Mouse (Mus musculus) G1E (cell line): ENCODE results near the gene Xylt1. TPM values are rescaled to one million over a fixed set of nuclear protein-coding genes. Genes with fewer than 3 reads are reported as not detected.

Experiments used
- ATAC-seq: 2 replicates; pipeline ENCODE4 v1.8.0; 2016; ENCODE audit warnings: mild to moderate bottlenecking; ENCODE audit not compliant: insufficient number of reproducible peaks, poor library complexity, low FRiP score, severe bottlenecking; ENCODE audit errors: extremely low read depth
- DNase-seq: peaks from one replicate; pipeline ENCODE4 v3.0.0; 2012; ENCODE audit warnings: low spot score
- H3K27me3 ChIP-seq: 2 replicates; pipeline ENCODE4 v1.6.1; 2012; ENCODE audit warnings: mild to moderate bottlenecking, low read length, inconsistent platforms; ENCODE audit not compliant: insufficient read depth
- H3K36me3 ChIP-seq: replicated peaks from 2 replicates; pipeline ENCODE3; 2012; ENCODE audit warnings: mild to moderate bottlenecking, inconsistent platforms
- H3K4me1 ChIP-seq: 2 replicates; pipeline ENCODE4 v1.6.1; 2012; ENCODE audit warnings: low read depth, low read length, inconsistent platforms, mixed read lengths; ENCODE audit not compliant: insufficient read depth
- H3K4me3 ChIP-seq: 2 replicates; pipeline ENCODE4 v1.5.1; 2012; ENCODE audit warnings: low read depth, mild to moderate bottlenecking, inconsistent platforms, low read length, moderate library complexity, mixed read lengths
- H3K9me3 ChIP-seq: replicated peaks from 2 replicates; pipeline ENCODE4 v1.6.1; 2012; ENCODE audit warnings: inconsistent platforms
- CTCF ChIP-seq: IDR thresholded peaks from 2 replicates; pipeline ENCODE4 v1.5.1; 2012; ENCODE audit warnings: low read depth, low read length, inconsistent platforms, mixed read lengths
- GATA1 ChIP-seq: IDR thresholded peaks from 2 replicates; pipeline ENCODE4 v1.6.1; 2012; ENCODE audit warnings: borderline replicate concordance, low read length, inconsistent platforms, mixed read lengths
- GATA2 ChIP-seq: IDR thresholded peaks from 2 replicates; pipeline ENCODE4 v1.6.1; 2012; ENCODE audit warnings: low read depth, low read length, inconsistent platforms, borderline replicate concordance
- POLR2AphosphoS5 ChIP-seq: IDR thresholded peaks from 2 replicates; pipeline ENCODE4 v1.6.1; 2012; ENCODE audit warnings: low read depth, low read length, inconsistent platforms; ENCODE audit not compliant: insufficient replicate concordance
- TAL1 ChIP-seq: conservative IDR thresholded peaks from 2 replicates; pipeline ENCODE4 v1.6.1; 2012; ENCODE audit warnings: low read depth, low read length, inconsistent platforms, mixed read lengths
- polyA plus RNA-seq: library from polyadenylated mRNA; stranded (reverse); fragments of >175 nt; gene quantifications from 2 replicates; pipeline ENCODE4 v1.2.3, GENCODE M21; 2012
- total RNA-seq, 2 experiments: library from RNA; stranded (forward) in 1 of 2; stranded (reverse) in 1 of 2; fragments of 200-1000 nt in 1 of 2; fragments of >200 nt in 1 of 2; fragmentation: Nextera tagmentation in 1 of 2; gene quantifications; 2 replicates each; pipeline ENCODE4 v1.2.3; 2014 to 2017

Gene Xylt1
- total and polyA plus RNA-seq, 3 experiments = 0.11 TPM; not detected in 2

- peaks cover 62% of the 10 kb centered on the region for H3K9me3 ChIP-seq
- H3K27me3 ChIP-seq = no peaks in the 10 kb centered on the region
- DNase-seq (no peak), ATAC-seq (no peak)
- no peak overlapping the region for H3K4me3 ChIP-seq
- H3K36me3 ChIP-seq = no peaks in the 10 kb centered on the region
- no peaks in the 10 kb centered on the region for H3K4me1 ChIP-seq
- TF ChIP-seq GATA2 = no peak
- TF ChIP-seq GATA1 = no peak
- TF ChIP-seq POLR2AphosphoS5 = no peak
Measured at GRCm38 (mm10) chr7:117382006-117382405, 1.2 kb downstream of the Xylt1 start.

GRCm38 (mm10) chr7:117383147-117383940, 2.6 kb downstream of the Xylt1 start:
- Histone ChIP-seq H3K36me3 (no peaks in the 10 kb centered on the region), H3K4me3 (no peak overlapping the region), H3K4me1 (no peaks in the 10 kb centered on the region), H3K9me3 (peaks cover 62% of the 10 kb centered on the region), H3K27me3 (no peaks in the 10 kb centered on the region)
- DNase-seq (no peak), ATAC-seq (no peak)
- no peak for TF ChIP-seq GATA2
- no peak for TF ChIP-seq GATA1
- no peak for TF ChIP-seq CTCF
- TF ChIP-seq TAL1 = no peak
- TF ChIP-seq POLR2AphosphoS5 = no peak

- TF ChIP-seq GATA2 (no peak), POLR2AphosphoS5 (no peak), CTCF (no peak), TAL1 (no peak), GATA1 (no peak)
- no peak overlapping the region for H3K4me3 ChIP-seq
- no peaks in the 10 kb centered on the region for H3K4me1 ChIP-seq
- ATAC-seq = no peak
- H3K9me3 ChIP-seq = peaks cover 61% of the 10 kb centered on the region
- no peaks in the 10 kb centered on the region for H3K27me3 ChIP-seq
- no peak for DNase-seq
- no peaks in the 10 kb centered on the region for H3K36me3 ChIP-seq
Measured at GRCm38 (mm10) chr7:117386376-117386775, 5.6 kb downstream of the Xylt1 start.

- no peaks in the 10 kb centered on the region for H3K27me3 ChIP-seq
- H3K4me3 ChIP-seq = no peak overlapping the region
- peaks cover 61% of the 10 kb centered on the region for H3K9me3 ChIP-seq
- H3K4me1 ChIP-seq = no peaks in the 10 kb centered on the region
- DNase-seq (no peak), ATAC-seq (no peak)
- no peak for TF ChIP-seq CTCF
- no peak for TF ChIP-seq GATA2
- no peak for TF ChIP-seq POLR2AphosphoS5
- no peak for TF ChIP-seq TAL1
- no peak for TF ChIP-seq GATA1
- H3K36me3 ChIP-seq = no peaks in the 10 kb centered on the region
Measured at GRCm38 (mm10) chr7:117388284-117388988, 7.7 kb downstream of the Xylt1 start.

GRCm38 (mm10) chr7:117389048-117389447, 8.3 kb downstream of the Xylt1 start:
- TF ChIP-seq GATA2 (no peak), GATA1 (no peak), TAL1 (no peak), CTCF (no peak), POLR2AphosphoS5 (no peak)
- no peaks in the 10 kb centered on the region for H3K27me3 ChIP-seq
- no peak for ATAC-seq
- H3K9me3 ChIP-seq = peaks cover 61% of the 10 kb centered on the region
- DNase-seq = no peak
- no peaks in the 10 kb centered on the region for H3K36me3 ChIP-seq
- no peak overlapping the region for H3K4me3 ChIP-seq
- H3K4me1 ChIP-seq = no peaks in the 10 kb centered on the region

- DNase-seq (no peak), ATAC-seq (no peak)
- H3K36me3 ChIP-seq = no peaks in the 10 kb centered on the region
- H3K4me1 ChIP-seq = no peaks in the 10 kb centered on the region
- no peaks in the 10 kb centered on the region for H3K27me3 ChIP-seq
- TF ChIP-seq GATA2 (no peak), CTCF (no peak)
- H3K4me3 ChIP-seq = no peak overlapping the region
- H3K9me3 ChIP-seq = peaks cover 74% of the 10 kb centered on the region
Measured at GRCm38 (mm10) chr7:117392863-117393569, 12.2 kb downstream of the Xylt1 start.
